Mouse (Mus musculus) Patski (cell line): ENCODE data around the gene Kiss1r. TPM values are rescaled to one million over a fixed set of nuclear protein-coding genes. Genes with fewer than 3 reads are reported as not detected.
A peak's percentile ranks its signal among the peaks of the same experiment; 100 is the strongest.

Source experiments
- ATAC-seq: fragments of 100-300 bp; one replicate; pipeline ENCODE4 v1.8.0; 2021
- CTCF ChIA-PET: fragments of 350-600 bp; sonication (Branson Sonifier 250); formaldehyde crosslinking; loops from one replicate; lab custom pipeline; 2022; ENCODE audit warnings: inconsistent platforms; lab: Charles Lee
- POLR2A ChIA-PET: fragments of 350-600 bp; sonication (Branson Sonifier 250); formaldehyde crosslinking; loops from one replicate; lab custom pipeline; 2022; ENCODE audit warnings: antibody characterized with exemption, inconsistent platforms; lab: Charles Lee
- DNase-seq: peaks from one replicate; pipeline ENCODE4 v3.0.0-alpha.2; 2011; ENCODE audit warnings: low read depth, low spot score
- H3K27me3 ChIP-seq: fragments of 371-371 bp; one replicate; pipeline ENCODE4 v1.5.1; 2021
- CTCF ChIP-seq: fragments of 100-300 bp; IDR thresholded peaks from one replicate; pipeline ENCODE4 v1.5.1; 2021
- in situ Hi-C: fragments of 300-500 bp; cut with MboI; formaldehyde crosslinking; loops from 3 replicates; pipeline ENCODE4 v1.11.1; 2018; ENCODE audit warnings: low pct_unique_long_range_greater_than_20kb, mixed read lengths
- polyA plus RNA-seq: library from polyadenylated mRNA; unstranded; gene quantifications from one replicate; pipeline ENCODE4 v1.2.3, GENCODE M21; 2021

The Kiss1r gene
- 2.1 TPM for polyA plus RNA-seq

GRCm38 (mm10) chr10:79916808-79917531 is at the start of gene Kiss1r:
Gene Kiss1r (plus strand): TSS chr10:79916971.
- no peak for TF ChIP-seq CTCF
- ChIA-PET CTCF (interaction anchor here (1.6 kb wide), 1 partner anchor 82 kb away, joined by 4 read pairs; no protein-coding TSS in a partner anchor), POLR2A (interaction anchor here (1.0 to 1.1 kb wide), 2 partner anchors 11 to 92 kb away, joined by 3 read pairs; no protein-coding TSS in a partner anchor)
- in situ Hi-C loops = no loop called here
- ATAC-seq (peak; percentile 76), DNase-seq (no peak)
- no peaks in the 10 kb centered on the region for H3K27me3 ChIP-seq

GRCm38 (mm10) chr10:79871845-79872244 is 44.9 kb upstream of the Kiss1r start:
- no peak for DNase-seq
- no peak for TF ChIP-seq CTCF
- POLR2A ChIA-PET = interaction anchor here (1.1 kb wide), 1 partner anchor 8 kb away, joined by 4 read pairs; no protein-coding TSS in a partner anchor
- in situ Hi-C loops = no loop called here
- H3K27me3 ChIP-seq = no peaks in the 10 kb centered on the region
- ATAC-seq = no peak
- CTCF ChIA-PET = interaction anchor here (1.0 kb wide), 1 partner anchor 31 kb away, joined by 3 read pairs; no protein-coding TSS in a partner anchor

GRCm38 (mm10) chr10:79872862-79873261 is 43.9 kb upstream of the Kiss1r start:
- TF ChIP-seq CTCF = no peak
- in situ Hi-C loops = no loop called here
- H3K27me3 ChIP-seq = no peaks in the 10 kb centered on the region
- CTCF ChIA-PET = interaction anchor here (1.2 to 1.7 kb wide), 2 partner anchors 10 to 38 kb away, joined by 3 to 5 read pairs; no protein-coding TSS in a partner anchor
- POLR2A ChIA-PET = interaction anchor here (1.4 kb wide), 1 partner anchor 20 kb away, joined by 3 read pairs; no protein-coding TSS in a partner anchor
- ATAC-seq = no peak
- DNase-seq = no peak

GRCm38 (mm10) chr10:79873313-79873712 is 43.5 kb upstream of the Kiss1r start:
- TF ChIP-seq CTCF = no peak
- ATAC-seq (no peak), DNase-seq (no peak)
- ChIA-PET CTCF (interaction anchor here (1.2 to 1.7 kb wide), 2 partner anchors 10 to 38 kb away, joined by 3 to 5 read pairs; no protein-coding TSS in a partner anchor), POLR2A (interaction anchor here (1.4 kb wide), 2 partner anchors 15 to 20 kb away, joined by 3 read pairs; no protein-coding TSS in a partner anchor)
- no peaks in the 10 kb centered on the region for H3K27me3 ChIP-seq
- in situ Hi-C loops = no loop called here

- no peak for TF ChIP-seq CTCF
- no peak for DNase-seq
- ChIA-PET POLR2A (interaction anchor here (1.4 kb wide), 2 partner anchors 15 to 21 kb away, joined by 3 read pairs; no protein-coding TSS in a partner anchor), CTCF (interaction anchor here (1.2 to 1.7 kb wide), 2 partner anchors 10 to 39 kb away, joined by 3 to 5 read pairs; no protein-coding TSS in a partner anchor)
- in situ Hi-C loops = no loop called here
- no peak for ATAC-seq
- H3K27me3 ChIP-seq = no peaks in the 10 kb centered on the region
Observed at GRCm38 (mm10) chr10:79873715-79874289, 43.0 kb upstream of the Kiss1r start.

- ATAC-seq (peak; percentile 31), DNase-seq (no peak)
- in situ Hi-C loops = no loop called here
- ChIA-PET CTCF (interaction anchor here (1.7 kb wide), 1 partner anchor 9 kb away, joined by 5 read pairs; no protein-coding TSS in a partner anchor), POLR2A (interaction anchor here (1.4 kb wide), 1 partner anchor 16 kb away, joined by 3 read pairs; no protein-coding TSS in a partner anchor)
- no peaks in the 10 kb centered on the region for H3K27me3 ChIP-seq
- no peak for TF ChIP-seq CTCF
Observed at GRCm38 (mm10) chr10:79874290-79874862, 42.4 kb upstream of the Kiss1r start, which contains the start of the genes Prtn3 and Plppr3. Gene Prtn3 (plus strand): TSS chr10:79874476. Gene Plppr3 (minus strand): TSS chr10:79874634.

- in situ Hi-C loops = no loop called here
- no peak for DNase-seq
- CTCF ChIA-PET = no interaction called here
- POLR2A ChIA-PET = no interaction called here
- H3K27me3 ChIP-seq = no peaks in the 10 kb centered on the region
- ATAC-seq = no peak
- no peak for TF ChIP-seq CTCF
Observed at GRCm38 (mm10) chr10:79877174-79877573, 39.6 kb upstream of the Kiss1r start.

- POLR2A ChIA-PET = no interaction called here
- DNase-seq (no peak), ATAC-seq (no peak)
- CTCF ChIA-PET = no interaction called here
- in situ Hi-C loops = no loop called here
- H3K27me3 ChIP-seq = no peaks in the 10 kb centered on the region
- TF ChIP-seq CTCF = no peak
Observed at GRCm38 (mm10) chr10:79877757-79878156, 39.0 kb upstream of the Kiss1r start.

- DNase-seq = no peak
- ChIA-PET POLR2A (interaction anchor here (0.5 to 1.1 kb wide), 2 partner anchors 14 to 71 kb away, joined by 3 to 5 read pairs; no protein-coding TSS in a partner anchor), CTCF (interaction anchor here (1.0 to 1.2 kb wide), 3 partner anchors 11 to 21 kb away, joined by 3 read pairs; partner anchors contain the start of gene Cfd)
- no peak for TF ChIP-seq CTCF
- in situ Hi-C loops = no loop called here
- H3K27me3 ChIP-seq = no peaks in the 10 kb centered on the region
- ATAC-seq = no peak
Observed at GRCm38 (mm10) chr10:79879527-79879926, 37.2 kb upstream of the Kiss1r start.

- in situ Hi-C loops = loop anchor here (5.0 kb wide), 2 partner anchors 42 to 77 kb away; partner anchors contain the start of gene R3hdm4
- no peak for ATAC-seq
- CTCF ChIA-PET = no interaction called here
- no peaks in the 10 kb centered on the region for H3K27me3 ChIP-seq
- no peak for TF ChIP-seq CTCF
- POLR2A ChIA-PET = interaction anchor here (0.8 kb wide), 1 partner anchor 10 kb away, joined by 4 read pairs; no protein-coding TSS in a partner anchor
- DNase-seq = no peak
Observed at GRCm38 (mm10) chr10:79880721-79881120, 36.0 kb upstream of the Kiss1r start.
